Mouse (Mus musculus): ENCODE results near the gene Ttll11.

DNA sequence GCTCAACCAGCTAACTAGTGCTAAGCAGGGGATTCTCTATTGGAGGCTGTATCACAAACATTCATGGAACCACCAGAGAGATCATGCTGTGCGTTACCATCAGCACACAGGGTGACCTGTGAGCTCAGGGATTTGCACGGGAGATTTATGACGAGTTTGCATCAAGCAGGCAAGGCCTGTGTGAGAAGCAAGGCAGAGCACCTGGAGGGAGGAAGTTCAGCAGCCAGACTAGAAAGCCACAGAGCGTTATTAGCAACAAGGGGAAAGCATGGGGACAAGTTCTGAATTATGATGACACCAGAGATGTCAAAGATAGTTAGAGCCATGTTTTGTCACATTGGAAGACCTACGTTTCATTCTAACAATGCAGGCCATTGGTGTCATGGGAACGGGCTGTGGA lies 72.1 kb downstream of the Ttll11 start:
- TF ChIP-seq POLR2A (IDR thresholded peaks at IDR 0.05; ENCODE audit: control insufficient read depth, low read depth, low read length) (no peak), CTCF (IDR thresholded peaks at IDR 0.05; ENCODE audit: control insufficient read depth, insufficient read depth, insufficient replicate concordance, low read depth, low read length) (no peak)

Data from testis, adult 2 months (tissue).